Mouse (Mus musculus) frontal cortex, postnatal 36 days (tissue): ENCODE measurements around the gene Oard1.

ENCODE experiments used
- DNase-seq, 2 experiments: peaks; one replicate each; pipeline ENCODE4 v3.0.0; 2022; ENCODE audit warnings: low spot score in 2 of 2

The Oard1 gene

GRCm38 (mm10) chr17:48409380-48410298, at the start of gene Oard1, which contains the start of gene Nfya:
TSS of gene Oard1 (plus strand) at chr17:48410014.
TSS of gene Nfya (minus strand) at chr17:48409906.
- peak; percentile 100 for DNase-seq

GRCm38 (mm10) chr17:48360462-48360861, 49.4 kb upstream of the Oard1 start:
- DNase-seq = no peak

GRCm38 (mm10) chr17:48362346-48362745, 47.5 kb upstream of the Oard1 start:
- no peak for DNase-seq

- DNase-seq = peak; percentile 47 to 65
These were observed 46.8 kb upstream of the Oard1 start for GRCm38 (mm10) chr17:48362966-48363365.

GRCm38 (mm10) chr17:48363421-48363965, 46.3 kb upstream of the Oard1 start:
- no peak for DNase-seq

GRCm38 (mm10) chr17:48365511-48366155, 44.2 kb upstream of the Oard1 start:
- DNase-seq = no peak

GRCm38 (mm10) chr17:48366806-48367205, 43.0 kb upstream of the Oard1 start:
- no peak for DNase-seq

- DNase-seq = no peak
These were observed 38.2 kb upstream of the Oard1 start for GRCm38 (mm10) chr17:48371621-48372020.

GRCm38 (mm10) chr17:48372987-48373386, 36.8 kb upstream of the Oard1 start:
- DNase-seq = peak; percentile 43 to 73

- DNase-seq = peak in 1 of 2 experiments; percentile 53
These were observed 33.7 kb upstream of the Oard1 start for GRCm38 (mm10) chr17:48376102-48376501.

- DNase-seq = no peak
These were observed 30.8 kb upstream of the Oard1 start for GRCm38 (mm10) chr17:48379050-48379449.

- DNase-seq = no peak
These were observed 23.9 kb upstream of the Oard1 start for GRCm38 (mm10) chr17:48385786-48386461.

- no peak for DNase-seq
These were observed 21.1 kb upstream of the Oard1 start for GRCm38 (mm10) chr17:48388666-48389065.

GRCm38 (mm10) chr17:48389442-48389841, 20.4 kb upstream of the Oard1 start:
- no peak for DNase-seq

- DNase-seq = no peak
These were observed 18.4 kb upstream of the Oard1 start for GRCm38 (mm10) chr17:48391446-48391845.

- peak; percentile 36 to 90 for DNase-seq
These were observed 17.2 kb upstream of the Oard1 start for GRCm38 (mm10) chr17:48392616-48393015.

GRCm38 (mm10) chr17:48401710-48402109, 8.1 kb upstream of the Oard1 start:
- no peak for DNase-seq

GRCm38 (mm10) chr17:48402751-48403150, 7.1 kb upstream of the Oard1 start:
- DNase-seq = no peak

GRCm38 (mm10) chr17:48403848-48404247, 6.0 kb upstream of the Oard1 start:
- no peak for DNase-seq

- no peak for DNase-seq
These were observed 5.1 kb upstream of the Oard1 start for GRCm38 (mm10) chr17:48404706-48405105.

GRCm38 (mm10) chr17:48407154-48407553, 2.7 kb upstream of the Oard1 start:
- peak in 1 of 2 experiments; percentile 57 for DNase-seq
